Mouse (Mus musculus) embryonic fibroblast, embryonic 13.5 days (primary cell): Measurements from ENCODE around the gene Rufy4.
"Not testable (repeated sequence)": the region's sequence is repeated elsewhere in the genome, so short reads cannot be mapped to it uniquely, and the experiment has no call there.

Experiments
- CTCF ChIP-seq: IDR thresholded peaks from 2 replicates; pipeline ENCODE4 v1.5.1; 2011; ENCODE audit warnings: mild to moderate bottlenecking, control low read depth, low read length, moderate library complexity, borderline replicate concordance; ENCODE audit not compliant: insufficient read depth
- POLR2A ChIP-seq: IDR thresholded peaks from 2 replicates; pipeline ENCODE4 v1.6.1; 2011; ENCODE audit warnings: low read depth, mild to moderate bottlenecking, control low read depth, low read length, moderate library complexity

GRCm38 (mm10) chr1:74159613-74160012, 34.3 kb downstream of the Rufy4 start:
- not testable (repeated sequence) for TF ChIP-seq POLR2A, CTCF
